Mouse (Mus musculus) naive thymus-derived CD4-positive, alpha-beta T cell, adult 5 months (primary cell): ENCODE results near the gene Myo10. TPM values are rescaled to one million over a fixed set of nuclear protein-coding genes. Genes with fewer than 3 reads are reported as not detected.

Source experiments
- polyA plus RNA-seq: library from polyadenylated mRNA; unstranded; fragments of 100-300 nt; shearing (Covaris generic); gene quantifications from one replicate; pipeline ENCODE4 v1.2.1, GENCODE M21; 2017

Myo10 gene
- polyA plus RNA-seq = 22.7 TPM

GRCm38 (mm10) chr15:25622200-25622866 is at the start of gene Myo10:
TSS of gene Myo10 (plus strand) at chr15:25622525.

GRCm38 (mm10) chr15:25843086-25843991 is 221.0 kb downstream of the Myo10 start, which contains the start of gene Retreg1:
TSS of gene Retreg1 (plus strand) at chr15:25843180.

Other genes with a start within 250 kb of the Myo10 start
- 8.3 TPM for gene Basp1, start 208.8 kb upstream of the Myo10 start, polyA plus RNA-seq
- 95.1 TPM for gene Retreg1, start 220.7 kb downstream of the Myo10 start, polyA plus RNA-seq